Mouse (Mus musculus) megakaryocyte, embryonic 14.5 days (primary cell): ENCODE measurements at regions not wholly inside any gene's neighbourhood (a gene's known extent, or its start where the extent isn't known, plus 50 kb on each side); places are given as distances from the start of the nearest gene placed in this dataset.
A peak's percentile ranks its signal among the peaks of the same experiment; 100 is the strongest.

Source experiments
- H3K27me3 ChIP-seq: replicated peaks from 2 replicates; pipeline ENCODE3; 2012; ENCODE audit warnings: inconsistent platforms
- H3K36me3 ChIP-seq: replicated peaks from 2 replicates; pipeline ENCODE3; 2012; ENCODE audit warnings: low read length, inconsistent platforms, mixed read lengths
- H3K4me1 ChIP-seq: 2 replicates; pipeline ENCODE4 v1.6.1; 2012; ENCODE audit warnings: inconsistent platforms
- H3K4me3 ChIP-seq: replicated peaks from 2 replicates; pipeline ENCODE3; 2012; ENCODE audit warnings: moderate library complexity, mild to moderate bottlenecking, inconsistent platforms
- H3K9me3 ChIP-seq: 2 replicates; pipeline ENCODE4 v1.6.1; 2012; ENCODE audit warnings: inconsistent platforms
- FLI1 ChIP-seq: IDR thresholded peaks from 2 replicates; pipeline ENCODE4 v1.6.1; 2012; ENCODE audit warnings: low read length, inconsistent platforms, mixed read lengths

DNA sequence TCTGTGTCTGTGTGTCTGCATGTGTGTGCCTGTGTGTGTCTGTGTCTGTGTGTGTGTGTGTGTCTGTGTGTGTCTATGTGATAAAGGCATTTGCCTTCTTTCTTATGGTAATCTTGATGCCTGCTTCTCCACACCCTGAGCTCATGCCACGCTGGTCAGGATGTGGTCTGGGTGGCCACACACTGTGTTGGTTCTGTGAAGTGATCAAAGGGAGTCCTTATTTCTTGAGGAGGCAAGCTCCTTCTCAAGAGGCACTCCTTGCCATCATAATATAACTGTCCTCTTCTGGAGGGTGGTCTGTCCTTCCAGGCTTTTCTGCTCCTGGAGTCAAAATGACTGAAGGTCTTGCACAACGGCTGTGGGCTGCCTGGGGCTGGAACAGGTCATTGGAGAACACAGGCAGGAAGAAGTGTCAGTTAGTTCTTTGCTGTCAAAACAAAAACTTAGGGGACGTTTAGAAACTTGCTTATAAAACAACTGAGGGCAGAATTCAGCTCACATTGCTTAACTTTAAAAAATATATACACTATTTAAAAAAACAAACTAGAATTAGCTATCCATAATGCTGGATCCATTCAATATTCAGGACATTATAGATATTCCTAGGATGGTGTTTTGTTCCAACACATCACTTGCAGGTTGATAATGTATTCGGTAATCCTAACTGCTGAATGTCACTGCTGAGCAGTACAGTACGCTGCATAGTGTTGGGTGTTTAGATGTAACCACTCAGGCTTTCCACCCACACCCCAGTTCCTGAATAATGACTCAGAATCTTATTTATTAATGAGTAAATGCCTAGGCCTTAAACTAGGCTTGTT lies 50.3 kb upstream of the Lta4h start:
- no peak for TF ChIP-seq FLI1
- Histone ChIP-seq H3K9me3 (no peaks in the 10 kb centered on the region), H3K4me3 (peak overlapping the region; percentile 59), H3K36me3 (no peaks in the 10 kb centered on the region), H3K27me3 (no peaks in the 10 kb centered on the region), H3K4me1 (peaks cover 24% of the 10 kb centered on the region)
